Mouse (Mus musculus) frontal cortex, adult 2 months (tissue): Measurements from ENCODE around the gene Mrnip. TPM values are rescaled to one million over a fixed set of nuclear protein-coding genes. Genes with fewer than 3 reads are reported as not detected.

Source experiments
- DNase-seq, 2 experiments: peaks; one replicate each; pipeline ENCODE4 v3.0.0; 2022; ENCODE audit warnings: low spot score in 1 of 2; ENCODE audit errors: extremely low spot score in 1 of 2
- polyA plus RNA-seq: library from polyadenylated mRNA; depleted of rRNA; stranded (reverse); fragments of >200 nt; gene quantifications from 2 replicates; pipeline ENCODE4 v1.2.3, GENCODE M21; 2012; rRNA removed

Mrnip gene
- polyA plus RNA-seq, 1 experiment, result 25.1 TPM

- no peak for DNase-seq
These were observed 66.1 kb downstream of the Mrnip start for GRCm38 (mm10) chr11:50240235-50240911.

- DNase-seq, result no peak
These were observed 69.7 kb downstream of the Mrnip start for GRCm38 (mm10) chr11:50243926-50244325.

- no peak for DNase-seq
These were observed 71.0 kb downstream of the Mrnip start for GRCm38 (mm10) chr11:50245269-50245668.

- no peak for DNase-seq
These were observed 74.4 kb downstream of the Mrnip start for GRCm38 (mm10) chr11:50248473-50249171.

Other genes with a start within 250 kb of the Mrnip start
- gene Rnf130, start 149.1 kb upstream of the Mrnip start, polyA plus RNA-seq, result 49.9 and 52.2 TPM in 2 replicates
- gene Tbc1d9b, start 43.0 kb upstream of the Mrnip start, polyA plus RNA-seq, result 128 and 134 TPM in 2 replicates
- 334 and 368 TPM in 2 replicates for gene Sqstm1, start 36.4 kb downstream of the Mrnip start, polyA plus RNA-seq
- gene Mgat4b, start 36.4 kb downstream of the Mrnip start, polyA plus RNA-seq, result 57.7 and 59.8 TPM in 2 replicates
- 25.2 and 27.1 TPM in 2 replicates for gene Ltc4s, start 64.2 kb downstream of the Mrnip start, polyA plus RNA-seq
- gene Maml1, start 117.9 kb downstream of the Mrnip start, polyA plus RNA-seq, result 7.0 and 7.4 TPM in 2 replicates
- gene Canx, start 151.2 kb downstream of the Mrnip start, polyA plus RNA-seq, result 287 and 369 TPM in 2 replicates
- 0.40 and 0.66 TPM in 2 replicates for gene Cby3, start 180.0 kb downstream of the Mrnip start, polyA plus RNA-seq
- 327 and 365 TPM in 2 replicates for gene Hnrnph1, start 202.5 kb downstream of the Mrnip start, polyA plus RNA-seq